Mouse (Mus musculus) liver, embryonic 12.5 days (tissue): Measurements from ENCODE around the gene Grik4. TPM values are rescaled to one million over a fixed set of nuclear protein-coding genes. Genes with fewer than 3 reads are reported as not detected.

Experiments
- ATAC-seq: fragments of 200-750 bp; cut with Nextera tagmentation; 2 replicates; pipeline ENCODE4 v1.8.0; 2017; ENCODE audit warnings: moderate number of reproducible peaks, mild to moderate bottlenecking, moderate library complexity
- H3K27ac ChIP-seq: fragments of 300-500 bp; sonication (generic); 2 replicates; pipeline ENCODE4 v1.5.1; 2016; ENCODE audit warnings: mild to moderate bottlenecking
- H3K27me3 ChIP-seq: fragments of 300-500 bp; sonication (generic); replicated peaks from 2 replicates; pipeline ENCODE4 v1.6.1; 2016; ENCODE audit warnings: mild to moderate bottlenecking, moderate library complexity
- H3K36me3 ChIP-seq: fragments of 300-500 bp; sonication (generic); 2 replicates; pipeline ENCODE4 v1.6.1; 2016; ENCODE audit warnings: mild to moderate bottlenecking, moderate library complexity
- H3K4me1 ChIP-seq: fragments of 300-500 bp; sonication (generic); 2 replicates; pipeline ENCODE4 v1.6.1; 2016
- H3K4me2 ChIP-seq: fragments of 300-500 bp; sonication (generic); 2 replicates; pipeline ENCODE4 v1.6.1; 2016; ENCODE audit warnings: mild to moderate bottlenecking, moderate library complexity
- H3K4me3 ChIP-seq: fragments of 300-500 bp; sonication (generic); 2 replicates; pipeline ENCODE4 v1.5.1; 2016; ENCODE audit warnings: mild to moderate bottlenecking, moderate library complexity
- H3K9ac ChIP-seq: fragments of 300-500 bp; sonication (generic); 2 replicates; pipeline ENCODE4 v1.6.1; 2016; ENCODE audit warnings: mild to moderate bottlenecking, moderate library complexity
- H3K9me3 ChIP-seq: fragments of 300-500 bp; sonication (generic); replicated peaks from 2 replicates; pipeline ENCODE4 v1.6.1; 2016; ENCODE audit warnings: mild to moderate bottlenecking, moderate library complexity
- WGBS: fragments of 180-500 bp; shearing (Covaris S2); methylation state at CpG from one replicate; pipeline ENCODE4 v1.1.7; 2016; ENCODE audit not compliant: insufficient replicate concordance; 5-methylcytosine and 5-hydroxymethylcytosine counted together
- polyA plus RNA-seq: library from polyadenylated mRNA; unstranded; fragments of >200 nt; fragmentation: Nextera tagmentation; extraction: Ambion mirVana; gene quantifications from 2 replicates; pipeline ENCODE4 v1.2.1, GENCODE M21; 2016

The Grik4 gene
- polyA plus RNA-seq, 1 experiment from 2014 or later = 2.2 TPM

GRCm38 (mm10) chr9:42872885-42873284, 71.4 kb downstream of the Grik4 start:
- 78% methylated on average over 6 of the region's 6 CpGs for WGBS
- H3K36me3 ChIP-seq = no peaks in the 10 kb centered on the region
- no peak overlapping the region for H3K4me3 ChIP-seq
- no peak overlapping the region for H3K9ac ChIP-seq
- no peaks in the 10 kb centered on the region for H3K9me3 ChIP-seq
- no peak overlapping the region for H3K27ac ChIP-seq
- peaks cover 6% of the 10 kb centered on the region; the same call in 1 of the 2 replicates for H3K27me3 ChIP-seq
- no peak overlapping the region for H3K4me2 ChIP-seq
- H3K4me1 ChIP-seq = no peaks in the 10 kb centered on the region
- no peak for ATAC-seq

GRCm38 (mm10) chr9:42871681-42872080, 72.6 kb downstream of the Grik4 start:
- Histone ChIP-seq H3K27me3 (no peaks in the 10 kb centered on the region), H3K4me1 (no peaks in the 10 kb centered on the region), H3K36me3 (no peaks in the 10 kb centered on the region), H3K27ac (no peak overlapping the region), H3K9ac (no peak overlapping the region), H3K9me3 (no peaks in the 10 kb centered on the region), H3K4me3 (no peak overlapping the region), H3K4me2 (no peak overlapping the region)
- WGBS = 53% methylated on average over 4 of the region's 4 CpGs
- no peak for ATAC-seq

GRCm38 (mm10) chr9:42870257-42870656, 74.0 kb downstream of the Grik4 start:
- Histone ChIP-seq H3K9me3 (no peaks in the 10 kb centered on the region), H3K27me3 (no peaks in the 10 kb centered on the region), H3K4me1 (no peaks in the 10 kb centered on the region), H3K27ac (no peak overlapping the region), H3K36me3 (no peaks in the 10 kb centered on the region), H3K4me3 (no peak overlapping the region), H3K4me2 (no peak overlapping the region), H3K9ac (no peak overlapping the region)
- ATAC-seq = no peak
- 51% methylated on average over 9 of the region's 9 CpGs for WGBS

GRCm38 (mm10) chr9:42868508-42868907, 75.8 kb downstream of the Grik4 start:
- no peak overlapping the region for H3K4me2 ChIP-seq
- no peak overlapping the region for H3K4me3 ChIP-seq
- no peak overlapping the region for H3K9ac ChIP-seq
- 60% methylated on average over 10 of the region's 10 CpGs for WGBS
- H3K27me3 ChIP-seq = no peaks in the 10 kb centered on the region
- no peaks in the 10 kb centered on the region for H3K9me3 ChIP-seq
- H3K36me3 ChIP-seq = no peaks in the 10 kb centered on the region
- H3K27ac ChIP-seq = no peak overlapping the region
- H3K4me1 ChIP-seq = no peaks in the 10 kb centered on the region
- no peak for ATAC-seq

GRCm38 (mm10) chr9:42866650-42867049, 77.6 kb downstream of the Grik4 start:
- Histone ChIP-seq H3K4me1 (no peaks in the 10 kb centered on the region), H3K27me3 (no peaks in the 10 kb centered on the region), H3K9ac (no peak overlapping the region), H3K36me3 (no peaks in the 10 kb centered on the region), H3K4me2 (no peak overlapping the region), H3K9me3 (no peaks in the 10 kb centered on the region), H3K4me3 (no peak overlapping the region), H3K27ac (no peak overlapping the region)
- WGBS = 66% methylated on average over 4 of the region's 4 CpGs
- no peak for ATAC-seq

- Histone ChIP-seq H3K4me2 (no peak overlapping the region), H3K4me1 (no peaks in the 10 kb centered on the region), H3K27me3 (no peaks in the 10 kb centered on the region), H3K4me3 (no peak overlapping the region), H3K27ac (no peak overlapping the region), H3K9me3 (no peaks in the 10 kb centered on the region), H3K9ac (no peak overlapping the region), H3K36me3 (no peaks in the 10 kb centered on the region)
- 63% methylated on average over 11 of the region's 11 CpGs for WGBS
- no peak for ATAC-seq
These were observed 79.1 kb downstream of the Grik4 start for GRCm38 (mm10) chr9:42865036-42865829.

GRCm38 (mm10) chr9:42863360-42863759, 80.9 kb downstream of the Grik4 start:
- Histone ChIP-seq H3K9ac (no peak overlapping the region), H3K27ac (no peak overlapping the region), H3K4me1 (no peaks in the 10 kb centered on the region), H3K9me3 (no peaks in the 10 kb centered on the region), H3K27me3 (no peaks in the 10 kb centered on the region), H3K4me3 (no peak overlapping the region), H3K36me3 (no peaks in the 10 kb centered on the region), H3K4me2 (no peak overlapping the region)
- no peak for ATAC-seq
- 66% methylated on average over 5 of the region's 5 CpGs for WGBS

- WGBS = 65% methylated on average over 6 of the region's 6 CpGs
These were observed 82.6 kb downstream of the Grik4 start for GRCm38 (mm10) chr9:42861711-42862110.

GRCm38 (mm10) chr9:42861238-42861637, 83.1 kb downstream of the Grik4 start:
- H3K9me3 ChIP-seq = no peaks in the 10 kb centered on the region
- H3K9ac ChIP-seq = no peak overlapping the region
- ATAC-seq = no peak
- no peak overlapping the region for H3K4me2 ChIP-seq
- no peaks in the 10 kb centered on the region for H3K27me3 ChIP-seq
- WGBS = 69% methylated on average over 11 of the region's 11 CpGs
- H3K27ac ChIP-seq = no peak overlapping the region
- H3K4me3 ChIP-seq = no peak overlapping the region
- H3K4me1 ChIP-seq = no peaks in the 10 kb centered on the region
- H3K36me3 ChIP-seq = no peaks in the 10 kb centered on the region

More at GRCm38 (mm10) chr9:42861711-42862110, 82.6 kb downstream of the Grik4 start:
- Histone ChIP-seq H3K4me1 (no peaks in the 10 kb centered on the region), H3K4me2 (no peak overlapping the region), H3K27me3 (no peaks in the 10 kb centered on the region), H3K9me3 (no peaks in the 10 kb centered on the region), H3K36me3 (no peaks in the 10 kb centered on the region), H3K4me3 (no peak overlapping the region), H3K27ac (no peak overlapping the region), H3K9ac (no peak overlapping the region)
- no peak for ATAC-seq

GRCm38 (mm10) chr9:42859959-42860794, 84.1 kb downstream of the Grik4 start:
- H3K27ac ChIP-seq = no peak overlapping the region
- 47% methylated on average over 10 of the region's 10 CpGs for WGBS

GRCm38 (mm10) chr9:42858998-42859690, 85.1 kb downstream of the Grik4 start:
- Histone ChIP-seq H3K9me3 (no peaks in the 10 kb centered on the region), H3K27me3 (no peaks in the 10 kb centered on the region), H3K4me3 (no peak overlapping the region), H3K36me3 (no peaks in the 10 kb centered on the region), H3K4me1 (no peaks in the 10 kb centered on the region), H3K9ac (no peak overlapping the region), H3K4me2 (no peak overlapping the region), H3K27ac (no peak overlapping the region)
- 67% methylated on average over 4 of the region's 4 CpGs for WGBS
- ATAC-seq = no peak

More at GRCm38 (mm10) chr9:42859959-42860794, 84.1 kb downstream of the Grik4 start:
- Histone ChIP-seq H3K9me3 (no peaks in the 10 kb centered on the region), H3K4me1 (no peaks in the 10 kb centered on the region), H3K4me2 (no peak overlapping the region), H3K9ac (no peak overlapping the region), H3K36me3 (no peaks in the 10 kb centered on the region), H3K4me3 (no peak overlapping the region), H3K27me3 (no peaks in the 10 kb centered on the region)
- no peak for ATAC-seq

GRCm38 (mm10) chr9:42858576-42858975, 85.7 kb downstream of the Grik4 start:
- Histone ChIP-seq H3K27me3 (no peaks in the 10 kb centered on the region), H3K4me3 (no peak overlapping the region), H3K9me3 (no peaks in the 10 kb centered on the region), H3K27ac (no peak overlapping the region), H3K4me2 (no peak overlapping the region), H3K36me3 (no peaks in the 10 kb centered on the region), H3K4me1 (no peaks in the 10 kb centered on the region), H3K9ac (no peak overlapping the region)
- no peak for ATAC-seq
- 34% methylated on average over 3 of the region's 3 CpGs for WGBS
